Mouse (Mus musculus) ES-CJ7 (cell line): ENCODE data around the gene Rgs5.

Experiments
- DNase-seq: peaks from one replicate; pipeline ENCODE4 v3.0.0; 2011; ENCODE audit warnings: low read depth, low spot score

Rgs5 gene

DNA sequence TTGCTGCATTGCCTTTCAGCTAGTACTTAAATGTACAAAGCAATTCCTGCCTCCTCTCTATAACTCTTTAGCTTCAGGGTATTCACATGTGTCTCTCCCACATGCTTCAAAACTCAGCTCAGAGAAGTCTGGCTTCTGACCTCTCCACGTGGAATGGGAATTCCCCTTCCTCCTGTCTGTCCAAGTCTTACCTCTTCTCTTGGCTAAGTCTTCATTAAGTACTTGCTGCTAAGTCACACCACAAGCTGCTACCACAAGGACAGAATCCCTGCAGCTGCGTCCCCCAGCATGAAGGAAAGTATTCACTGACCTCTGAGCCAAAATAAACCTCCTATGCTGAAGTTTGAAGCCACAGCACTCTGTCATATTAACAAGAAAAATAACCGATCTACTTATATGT, 71.0 kb downstream of the Rgs5 start:
- DNase-seq, result no peak

DNA sequence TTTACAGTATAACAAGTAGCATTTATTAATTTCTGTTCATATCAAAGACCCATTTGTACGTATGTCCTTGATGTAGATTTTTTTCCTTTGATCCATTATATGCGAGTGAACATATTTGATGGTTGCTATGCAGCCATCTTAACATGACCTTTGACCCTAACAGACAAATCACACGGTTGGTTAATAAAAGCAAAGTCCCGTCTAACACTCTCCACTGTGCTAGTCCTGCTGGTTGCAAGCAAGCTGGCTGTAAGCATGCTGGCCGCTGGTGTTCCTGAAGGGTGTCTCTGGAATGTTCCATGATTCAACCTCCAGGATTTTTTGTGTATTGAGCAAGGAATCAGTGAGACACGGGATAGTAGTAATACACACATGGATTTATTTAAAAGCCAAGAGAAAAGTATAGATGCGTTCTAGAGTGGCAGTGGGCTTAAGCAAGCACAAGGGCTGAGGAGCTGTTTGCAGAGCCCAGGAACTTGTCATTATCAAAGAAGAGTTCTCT, 75.3 kb downstream of the Rgs5 start:
- no peak for DNase-seq

DNA sequence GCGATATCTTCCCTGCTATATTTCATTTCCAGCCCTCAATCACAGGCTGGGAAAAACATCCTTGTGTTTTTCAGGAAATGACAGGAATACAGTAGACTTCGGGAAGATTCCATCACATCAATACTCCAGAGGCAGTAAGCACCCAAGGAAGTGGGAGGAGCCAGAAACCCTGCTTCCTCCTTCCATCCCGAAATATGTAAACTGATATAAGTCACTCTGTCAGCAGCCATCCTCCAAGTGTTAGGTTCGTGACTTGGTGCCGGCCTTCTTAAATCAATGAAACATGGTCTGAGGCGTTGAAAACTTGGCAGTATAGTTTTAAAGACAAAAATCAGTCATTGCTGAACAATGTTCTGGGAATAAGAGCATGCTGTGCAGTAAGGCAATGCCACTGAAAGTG, 80.8 kb downstream of the Rgs5 start:
- no peak for DNase-seq

DNA sequence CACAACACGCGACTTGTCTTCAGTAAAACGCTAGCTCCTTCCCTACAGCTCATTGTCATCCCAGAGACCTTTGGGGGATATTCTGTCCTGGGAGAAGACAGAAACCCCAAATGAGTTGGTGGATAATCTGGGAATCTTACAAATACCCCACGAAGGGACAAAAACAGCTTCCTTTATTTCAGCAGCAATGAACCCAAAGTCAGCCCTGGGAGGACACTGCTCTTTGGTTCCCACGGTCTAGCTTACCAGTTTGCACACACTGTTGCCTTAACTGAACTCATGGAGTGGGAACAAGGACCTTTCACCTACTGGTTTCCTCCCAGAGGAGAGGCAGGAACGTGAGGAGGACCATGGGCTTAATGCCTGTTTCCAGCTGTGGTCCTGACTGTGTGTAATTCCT, 81.9 kb downstream of the Rgs5 start:
- DNase-seq, result no peak

DNA sequence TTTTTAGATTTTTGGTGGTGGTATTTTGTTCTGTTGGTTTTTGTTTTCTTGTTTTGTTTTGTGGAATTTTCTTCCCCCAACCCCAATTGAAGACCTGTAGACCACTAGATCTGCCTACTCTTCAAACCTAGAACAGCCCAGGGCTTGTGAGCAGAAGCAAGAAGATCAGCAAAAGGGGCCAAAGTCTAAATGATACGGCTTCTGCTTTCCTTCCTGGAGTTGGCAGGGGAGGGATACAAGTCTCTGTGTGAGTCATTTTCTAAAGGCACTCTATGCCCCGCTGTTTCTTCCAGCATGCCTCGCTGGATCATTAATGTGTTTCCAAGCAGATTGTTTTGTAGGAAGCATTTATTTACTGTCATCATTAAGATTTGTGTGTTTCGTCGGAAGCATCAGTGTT, 85.8 kb downstream of the Rgs5 start:
- DNase-seq, result no peak
